Mouse (Mus musculus) ZHBTc4 (cell line): ENCODE measurements at regions not wholly inside any gene's neighbourhood (a gene's known extent, or its start where the extent isn't known, plus 50 kb on each side); places are given as distances from the start of the nearest gene placed in this dataset.

Experiments
- DNase-seq: peaks from one replicate; pipeline ENCODE4 v3.0.0-alpha.2; 2011; ENCODE audit warnings: low read depth, low spot score

- DNase-seq = no peak
These were observed 402.1 kb upstream of the Tmpo start for GRCm38 (mm10) chr10:91583204-91583603.

- no peak for DNase-seq
These were observed 399.8 kb upstream of the Tmpo start for GRCm38 (mm10) chr10:91580959-91581358.

GRCm38 (mm10) chr10:91575323-91576064 is 394.4 kb upstream of the Tmpo start:
- DNase-seq = no peak

- no peak for DNase-seq
These were observed 391.7 kb upstream of the Tmpo start for GRCm38 (mm10) chr10:91572796-91573195.

- DNase-seq = no peak
These were observed 387.9 kb upstream of the Tmpo start for GRCm38 (mm10) chr10:91569046-91569445.

GRCm38 (mm10) chr10:91566116-91566774 is 385.1 kb upstream of the Tmpo start:
- DNase-seq = no peak

GRCm38 (mm10) chr10:91559307-91559706 is 378.2 kb upstream of the Tmpo start:
- no peak for DNase-seq

GRCm38 (mm10) chr10:91548071-91548470 is 367.0 kb upstream of the Tmpo start:
- peak; percentile 26 for DNase-seq

GRCm38 (mm10) chr10:91546140-91546539 is 365.0 kb upstream of the Tmpo start:
- no peak for DNase-seq

- no peak for DNase-seq
These were observed 364.3 kb upstream of the Tmpo start for GRCm38 (mm10) chr10:91545421-91545820.

- no peak for DNase-seq
These were observed 362.2 kb upstream of the Tmpo start for GRCm38 (mm10) chr10:91543167-91543918.

- DNase-seq = peak; percentile 34
These were observed 361.1 kb upstream of the Tmpo start for GRCm38 (mm10) chr10:91542201-91542604.

GRCm38 (mm10) chr10:91537241-91537640 is 356.1 kb upstream of the Tmpo start:
- no peak for DNase-seq

- DNase-seq = no peak
These were observed 354.3 kb upstream of the Tmpo start for GRCm38 (mm10) chr10:91535392-91535791.

- DNase-seq = peak; percentile 72
These were observed 347.2 kb upstream of the Tmpo start for GRCm38 (mm10) chr10:91528305-91528704.

- DNase-seq = no peak
These were observed 340.1 kb upstream of the Tmpo start for GRCm38 (mm10) chr10:91521168-91521567.

- DNase-seq = no peak
These were observed 333.9 kb upstream of the Tmpo start for GRCm38 (mm10) chr10:91515021-91515371.

- DNase-seq = no peak
These were observed 333.3 kb upstream of the Tmpo start for GRCm38 (mm10) chr10:91514163-91515020.

GRCm38 (mm10) chr10:91507038-91507437 is 325.9 kb upstream of the Tmpo start:
- no peak for DNase-seq

- no peak for DNase-seq
These were observed 323.8 kb upstream of the Tmpo start for GRCm38 (mm10) chr10:91504891-91505290.

- DNase-seq = no peak
These were observed 317.4 kb upstream of the Tmpo start for GRCm38 (mm10) chr10:91498543-91498942.

GRCm38 (mm10) chr10:91464691-91465090 is 283.6 kb upstream of the Tmpo start:
- no peak for DNase-seq
